Mouse (Mus musculus) E14TG2a.4 (cell line): ENCODE measurements at regions not wholly inside any gene's neighbourhood (a gene's known extent, or its start where the extent isn't known, plus 50 kb on each side); places are given as distances from the start of the nearest gene placed in this dataset.

ENCODE experiments used
- CTCF ChIP-seq: conservative IDR thresholded peaks from 2 replicates; pipeline ENCODE4 v1.5.1; 2014; ENCODE audit warnings: low read length
- POU5F1 ChIP-seq: IDR thresholded peaks from 2 replicates; pipeline ENCODE4 v1.6.1; 2014; ENCODE audit warnings: low read length, borderline replicate concordance

- TF ChIP-seq CTCF (peak; percentile 38), POU5F1 (no peak)
These were observed 63.9 kb upstream of the Kdm7a start for GRCm38 (mm10) chr6:39270457-39270856.
